Mouse (Mus musculus) bone marrow, adult 2 months (tissue): Measurements from ENCODE around the gene Itprid1.

Experiments used
- CTCF ChIP-seq: fragments of 200-500 bp; IDR thresholded peaks from 2 replicates; pipeline ENCODE4 v1.5.1; 2011; ENCODE audit warnings: low read length, control low read depth; ENCODE audit not compliant: control insufficient read depth, insufficient read depth
- POLR2A ChIP-seq: fragments of 200-500 bp; IDR thresholded peaks from 2 replicates; pipeline ENCODE4 v1.6.1; 2011; ENCODE audit warnings: low read depth, mild to moderate bottlenecking, control low read depth, low read length, borderline replicate concordance; ENCODE audit not compliant: control insufficient read depth

DNA sequence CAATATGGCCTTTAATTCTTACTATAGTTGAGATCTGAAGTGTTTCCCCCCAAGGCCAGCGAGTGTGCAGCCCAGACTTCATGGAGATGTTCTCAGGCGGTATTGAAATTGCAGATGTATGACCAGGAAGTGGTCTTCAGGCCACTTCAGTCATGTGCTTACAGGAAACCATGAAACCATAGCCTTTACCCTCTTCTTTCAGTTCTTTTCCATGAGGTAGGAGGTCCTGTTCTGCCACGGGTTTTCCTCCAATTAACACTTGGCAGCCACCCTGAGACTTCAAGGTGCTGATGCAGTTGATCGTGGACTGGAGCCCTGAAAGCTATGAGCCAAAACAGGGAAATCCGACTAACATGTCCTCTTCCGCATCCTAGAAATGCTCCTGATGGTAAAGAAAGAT lies 7.0 kb upstream of the Itprid1 start:
- TF ChIP-seq CTCF, result no peak
- TF ChIP-seq POLR2A, result no peak
